Mouse (Mus musculus): Measurements from ENCODE around the gene Erg28.

Erg28 gene

GRCm38 (mm10) chr12:85824438-85825264, at the start of gene Erg28, which contains the start of gene Ttll5:
TSS of gene Erg28 (minus strand) at chr12:85824550.
TSS of gene Ttll5 (plus strand) at chr12:85824659.
- peak; percentile 95 for DNase-seq

GRCm38 (mm10) chr12:85869423-85869822, 45.1 kb upstream of the Erg28 start:
- no peak for DNase-seq

GRCm38 (mm10) chr12:85867125-85867524, 42.8 kb upstream of the Erg28 start:
- no peak for DNase-seq

GRCm38 (mm10) chr12:85866624-85867023, 42.3 kb upstream of the Erg28 start:
- DNase-seq = no peak

GRCm38 (mm10) chr12:85865526-85865925, 41.2 kb upstream of the Erg28 start:
- no peak for DNase-seq

- peak; percentile 36 for DNase-seq
These were observed 38.2 kb upstream of the Erg28 start for GRCm38 (mm10) chr12:85862514-85862913.

- DNase-seq = no peak
These were observed 35.3 kb upstream of the Erg28 start for GRCm38 (mm10) chr12:85859511-85860189.

- DNase-seq = no peak
These were observed 34.8 kb upstream of the Erg28 start for GRCm38 (mm10) chr12:85859111-85859510.

- no peak for DNase-seq
These were observed 33.0 kb upstream of the Erg28 start for GRCm38 (mm10) chr12:85857300-85857699.

- DNase-seq = no peak
These were observed 29.9 kb upstream of the Erg28 start for GRCm38 (mm10) chr12:85854271-85854670.

GRCm38 (mm10) chr12:85853836-85854235, 29.5 kb upstream of the Erg28 start:
- no peak for DNase-seq

GRCm38 (mm10) chr12:85850661-85851060, 26.3 kb upstream of the Erg28 start:
- no peak for DNase-seq

- peak; percentile 34 for DNase-seq
These were observed 24.0 kb upstream of the Erg28 start for GRCm38 (mm10) chr12:85848164-85848958.

GRCm38 (mm10) chr12:85839371-85840000, 15.1 kb upstream of the Erg28 start:
- DNase-seq = no peak

- no peak for DNase-seq
These were observed 13.4 kb upstream of the Erg28 start for GRCm38 (mm10) chr12:85837765-85838164.

GRCm38 (mm10) chr12:85834543-85834942, 10.2 kb upstream of the Erg28 start:
- DNase-seq = no peak

GRCm38 (mm10) chr12:85830691-85831090, 6.3 kb upstream of the Erg28 start:
- no peak for DNase-seq

- DNase-seq = no peak
These were observed 5.5 kb upstream of the Erg28 start for GRCm38 (mm10) chr12:85829866-85830265.

GRCm38 (mm10) chr12:85828856-85829255, 4.5 kb upstream of the Erg28 start:
- DNase-seq = no peak

- no peak for DNase-seq
These were observed 1.5 kb upstream of the Erg28 start for GRCm38 (mm10) chr12:85825822-85826221.

GRCm38 (mm10) chr12:85825361-85825760, 1.0 kb upstream of the Erg28 start:
- DNase-seq = no peak

GRCm38 (mm10) chr12:85822051-85822450, 2.3 kb downstream of the Erg28 start:
- no peak for DNase-seq

- DNase-seq = peak; percentile 49
These were observed 10.8 kb downstream of the Erg28 start for GRCm38 (mm10) chr12:85813599-85813998.

Data from kidney, adult 18-20 months (tissue).